8 mouse cellular contexts compared by ENCODE assay signal in the genomic region with DNA sequence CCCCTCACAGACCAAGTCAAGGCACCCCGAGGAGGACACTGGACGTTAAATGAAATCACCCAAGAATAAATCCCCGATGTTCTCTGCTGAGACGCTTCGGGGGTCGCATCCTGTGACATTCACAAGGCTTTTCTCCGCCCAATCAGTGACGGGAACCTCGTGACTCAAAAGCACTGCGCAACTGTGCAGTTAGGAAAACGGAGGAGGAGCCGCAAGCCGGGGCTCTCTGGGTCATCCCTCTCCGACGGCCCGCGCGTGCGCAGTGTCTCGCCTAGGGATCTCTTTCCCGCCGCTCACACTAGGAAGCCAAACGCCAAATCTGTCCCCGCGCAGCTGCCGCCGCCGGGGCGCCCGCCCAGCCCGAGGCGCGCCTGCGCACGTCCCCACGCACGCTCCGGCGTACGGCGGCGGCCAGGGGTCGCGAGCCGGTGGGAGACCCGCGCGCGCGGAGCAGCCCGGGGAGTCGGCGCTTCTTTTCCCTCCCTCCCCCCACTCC. TPM values are rescaled to one million over a fixed set of nuclear protein-coding genes. Genes with fewer than 3 reads are reported as not detected.
DNase-seq lines count a peak whose midpoint lies in the region; ATAC-seq and TF ChIP-seq lines count a peak whose summit lies in the region.

Patl1 (plus strand) TSS at position 363 of the 496 bp plus-strand sequence.

- ATAC-seq in heart, embryonic 15.5 days (replicated peaks; ENCODE audit: insufficient number of reproducible peaks, insufficient read depth, low FRiP score, low read depth): peak; percentile 97
- ATAC-seq in liver, embryonic 14.5 days (ENCODE audit: insufficient read depth): peak; percentile 96
- peak; percentile 95 for ATAC-seq in neural tube, embryonic 11.5 days (ENCODE audit: insufficient read depth, low FRiP score, low TSS enrichment)
- peak; percentile 98 for ATAC-seq in stomach, postnatal 0 days (ENCODE audit: low FRiP score, low TSS enrichment)

- H3K9me3 ChIP-seq in forebrain, embryonic 10.5 days: no peaks in the 10 kb centered on the region
- H3K9me3 ChIP-seq in heart, embryonic 15.5 days (replicated peaks): no peaks in the 10 kb centered on the region
- H3K9me3 ChIP-seq in liver, embryonic 14.5 days (ENCODE audit: control insufficient read depth, low read length): no peaks in the 10 kb centered on the region
- H3K9me3 ChIP-seq in neural tube, embryonic 11.5 days (ENCODE audit: control insufficient read depth, low read length): no peaks in the 10 kb centered on the region
- no peaks in the 10 kb centered on the region for H3K9me3 ChIP-seq in stomach, postnatal 0 days (ENCODE audit: control insufficient read depth, low read length)

- TF ChIP-seq EP300 in liver, embryonic 14.5 days (IDR thresholded peaks at IDR 0.05; ENCODE audit: low read depth): no peak
- TF ChIP-seq EP300 in stomach, postnatal 0 days (optimal IDR thresholded peaks at IDR 0.05): no peak

- H3K9ac ChIP-seq in heart, embryonic 15.5 days: peak within 1 kb of the TSS; percentile 90
- peak within 1 kb of the TSS; percentile 94 for H3K9ac ChIP-seq in liver, embryonic 14.5 days (replicated peaks)
- H3K9ac ChIP-seq in neural tube, embryonic 11.5 days (ENCODE audit: low read length): peak within 1 kb of the TSS; percentile 84
- H3K9ac ChIP-seq in stomach, postnatal 0 days (ENCODE audit: low read length): peak within 1 kb of the TSS; percentile 90

- peaks cover 29% of the 10 kb centered on the region for H3K36me3 ChIP-seq in forebrain, embryonic 10.5 days (replicated peaks)
- peaks cover 9% of the 10 kb centered on the region; the same call in 1 of the 2 replicates for H3K36me3 ChIP-seq in heart, embryonic 15.5 days
- peaks cover 5% of the 10 kb centered on the region; the same call in 1 of the 2 replicates for H3K36me3 ChIP-seq in liver, embryonic 14.5 days (replicated peaks; ENCODE audit: control insufficient read depth, insufficient read depth, low read depth)
- H3K36me3 ChIP-seq in neural tube, embryonic 11.5 days (ENCODE audit: control insufficient read depth, insufficient read depth, low read length): no peaks in the 10 kb centered on the region
- no peaks in the 10 kb centered on the region for H3K36me3 ChIP-seq in stomach, postnatal 0 days (ENCODE audit: control insufficient read depth, insufficient read depth, low read length)

- WGBS in forebrain, embryonic 10.5 days: under 1% methylated on average over 47 of the region's 53 CpGs
- under 1% methylated on average over 52 of the region's 53 CpGs for WGBS in heart, embryonic 15.5 days
- under 1% methylated on average over 52 of the region's 53 CpGs for WGBS in liver, embryonic 14.5 days (ENCODE audit: insufficient replicate concordance)
- under 1% methylated on average over 51 of the region's 53 CpGs for WGBS in neural tube, embryonic 11.5 days
- WGBS in stomach, postnatal 0 days: under 1% methylated on average over 45 of the region's 53 CpGs

- peak within 1 kb of the TSS; percentile 87 for H3K4me3 ChIP-seq in forebrain, embryonic 10.5 days
- H3K4me3 ChIP-seq in heart, embryonic 15.5 days: peak within 1 kb of the TSS; percentile 92
- peak within 1 kb of the TSS; percentile 76 to 80 for H3K4me3 ChIP-seq in liver, embryonic 14.5 days (ENCODE audit: insufficient read depth in 1 of 2, low read depth in 2 of 2, low read length in 2 of 2)
- peak within 1 kb of the TSS; percentile 76 for H3K4me3 ChIP-seq in neural tube, embryonic 11.5 days (ENCODE audit: low read depth, low read length)
- H3K4me3 ChIP-seq in stomach, postnatal 0 days (ENCODE audit: low read depth, low read length): peak within 1 kb of the TSS; percentile 93

- H3K4me2 ChIP-seq in heart, embryonic 15.5 days: peak within 1 kb of the TSS; percentile 69
- peak within 1 kb of the TSS; percentile 90 for H3K4me2 ChIP-seq in liver, embryonic 14.5 days (ENCODE audit: low read depth)
- H3K4me2 ChIP-seq in neural tube, embryonic 11.5 days (ENCODE audit: low read depth): peak within 1 kb of the TSS; percentile 77
- H3K4me2 ChIP-seq in stomach, postnatal 0 days (replicated peaks; ENCODE audit: low read depth): peak within 1 kb of the TSS; percentile 84

- H3K4me1 ChIP-seq in forebrain, embryonic 10.5 days: peaks cover 18% of the 10 kb centered on the region
- H3K4me1 ChIP-seq in heart, embryonic 15.5 days (replicated peaks): peaks cover 24% of the 10 kb centered on the region
- H3K4me1 ChIP-seq in liver, embryonic 14.5 days (replicated peaks; ENCODE audit: control insufficient read depth in 2 of 2, insufficient read depth in 2 of 2, low read length in 1 of 2): peaks cover 7 to 9% of the 10 kb centered on the region in 2 experiments
- H3K4me1 ChIP-seq in neural tube, embryonic 11.5 days (ENCODE audit: control insufficient read depth, insufficient read depth, low read length): peaks cover 8% of the 10 kb centered on the region
- no peaks in the 10 kb centered on the region for H3K4me1 ChIP-seq in stomach, postnatal 0 days (replicated peaks; ENCODE audit: control insufficient read depth, insufficient read depth)

- no peak for TF ChIP-seq CTCF in liver, embryonic 14.5 days (IDR thresholded peaks at IDR 0.05; ENCODE audit: low read depth)
- no peak for TF ChIP-seq CTCF in stomach, postnatal 0 days (IDR thresholded peaks at IDR 0.05; ENCODE audit: low read depth)

- H3K27me3 ChIP-seq in forebrain, embryonic 10.5 days (ENCODE audit: poor library complexity, severe bottlenecking): no peaks in the 10 kb centered on the region
- H3K27me3 ChIP-seq in heart, embryonic 15.5 days: no peaks in the 10 kb centered on the region
- no peaks in the 10 kb centered on the region; the same call in 1 of the 2 replicates for H3K27me3 ChIP-seq in liver, embryonic 14.5 days (ENCODE audit: control insufficient read depth, insufficient read depth, low read length)
- no peaks in the 10 kb centered on the region for H3K27me3 ChIP-seq in neural tube, embryonic 11.5 days (ENCODE audit: control insufficient read depth, insufficient read depth, low read length)
- no peaks in the 10 kb centered on the region for H3K27me3 ChIP-seq in stomach, postnatal 0 days (ENCODE audit: control insufficient read depth, insufficient read depth, low read length)

- peak within 1 kb of the TSS; percentile 95 for H3K27ac ChIP-seq in forebrain, embryonic 10.5 days
- H3K27ac ChIP-seq in heart, embryonic 15.5 days: peak within 1 kb of the TSS; percentile 95
- peak within 1 kb of the TSS; percentile 55 for H3K27ac ChIP-seq in liver, embryonic 14.5 days
- H3K27ac ChIP-seq in neural tube, embryonic 11.5 days (ENCODE audit: low read depth, low read length): peak within 1 kb of the TSS; percentile 89
- peak within 1 kb of the TSS; percentile 95 for H3K27ac ChIP-seq in stomach, postnatal 0 days (replicated peaks)

- peak; percentile 95 to 97 for DNase-seq in CD8-positive naive resting alpha-beta T cell, adult 2 months (ENCODE audit: low read depth in 2 of 2, low spot score in 2 of 2)
- peak; percentile 96 for DNase-seq in c-Kit-positive CD71-negative TER-119-negative erythroid progenitor cells, embryonic 14.5 days (ENCODE audit: low read depth)
- DNase-seq in forebrain, embryonic 10.5 days (ENCODE audit: extremely low spot score, low spot score): peak; percentile 97
- peak; percentile 98 to 99 for DNase-seq in kidney, postnatal 25 days
- DNase-seq in liver, embryonic 14.5 days (ENCODE audit: low read depth in 3 of 3, low spot score in 3 of 3): peak; percentile 92 to 95 (median 94)
- DNase-seq in neural tube, embryonic 11.5 days (ENCODE audit: low spot score): peak; percentile 99
- peak; percentile 98 for DNase-seq in stomach, postnatal 0 days (ENCODE audit: low spot score)

RNA-seq across cellular contexts. Expression of gene Patl1, which starts in this region (rescaled TPM):
- 22.6 and 24.5 TPM in 2 replicates for polyA plus RNA-seq in forebrain, embryonic 10.5 days (2016; fragmentation: Nextera tagmentation; extraction: Ambion mirVana)
- 17.2 and 17.3 TPM in 2 replicates for polyA plus RNA-seq in heart, embryonic 15.5 days (2015; fragmentation: Nextera tagmentation; extraction: Ambion mirVana)
- polyA plus RNA-seq in liver, embryonic 14.5 days (2012; rRNA removed): 8.0 and 8.7 TPM in 2 replicates
- 6.0 and 7.1 TPM in 2 replicates for polyA plus RNA-seq in liver, embryonic 14.5 days (2014; fragmentation: Nextera tagmentation; extraction: Ambion mirVana)
- 24.7 and 25.7 TPM in 2 replicates for polyA plus RNA-seq in neural tube, embryonic 11.5 days (2014; fragmentation: Nextera tagmentation; extraction: Ambion mirVana)
- polyA plus RNA-seq in stomach, postnatal 0 days (2015; fragmentation: Nextera tagmentation; extraction: Ambion mirVana): 5.7 and 6.6 TPM in 2 replicates

Comparison
In these comparisons a context has a peak if more than half of its experiments do, and no peak if none do; other contexts are left out.
1. Peak in every context shown above with its lines: DNase-seq, ATAC-seq, H3K4me3 ChIP-seq and H3K27ac ChIP-seq.